Mouse (Mus musculus) cortical plate, adult 2 months (tissue): Measurements from ENCODE around the gene Zmynd12.

Experiments used
- CTCF ChIP-seq: fragments of 200-500 bp; IDR thresholded peaks from 2 replicates; pipeline ENCODE4 v1.5.1; 2011; ENCODE audit warnings: mild to moderate bottlenecking, control low read depth, low read length; ENCODE audit not compliant: insufficient read depth; ENCODE audit errors: extremely low read depth
- POLR2A ChIP-seq: fragments of 200-500 bp; IDR thresholded peaks from 2 replicates; pipeline ENCODE4 v1.6.1; 2011; ENCODE audit warnings: mild to moderate bottlenecking, low read length, control low read depth; ENCODE audit not compliant: insufficient read depth; ENCODE audit errors: extremely low read depth

- no peak for TF ChIP-seq POLR2A
- no peak for TF ChIP-seq CTCF
These were observed 62.3 kb downstream of the Zmynd12 start for GRCm38 (mm10) chr4:119484882-119485281.
